Mouse (Mus musculus) fibroblast of lung, adult 2 months (primary cell): ENCODE results near the gene Tas2r113.
"Not testable (repeated sequence)": the region's sequence is repeated elsewhere in the genome, so short reads cannot be mapped to it uniquely, and the experiment has no call there.

Source experiments
- DNase-seq: peaks from one replicate; pipeline ENCODE4 v3.0.0-alpha.2; 2011; ENCODE audit warnings: low read depth

The Tas2r113 gene

GRCm38 (mm10) chr6:132892711-132893110, at the start of gene Tas2r113:
Tas2r113 (plus strand) TSS chr6:132893011.
- DNase-seq: no peak

DNA sequence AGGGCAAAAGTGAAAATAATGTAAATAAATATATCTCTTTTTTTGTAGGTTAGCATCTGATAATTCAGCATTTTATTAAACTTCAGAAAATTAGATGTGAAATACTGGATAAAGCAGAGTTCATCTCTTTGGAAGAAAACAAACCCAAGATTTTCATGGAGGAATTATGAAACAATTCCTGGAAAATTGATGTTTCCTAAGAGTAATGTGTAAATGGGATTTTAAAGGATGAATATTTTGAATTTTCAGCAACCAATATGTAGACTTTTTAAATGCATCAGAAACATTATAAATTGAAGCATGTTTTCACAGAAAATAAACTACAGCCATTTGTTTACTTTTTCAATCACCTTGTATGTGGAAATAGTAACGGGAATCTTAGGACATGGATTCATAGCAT, 46.0 kb upstream of the Tas2r113 start, which contains the start of gene Tas2r123:
Gene Tas2r123 (plus strand): TSS at position 301 of the 400 bp plus-strand sequence.
- DNase-seq: no peak

DNA sequence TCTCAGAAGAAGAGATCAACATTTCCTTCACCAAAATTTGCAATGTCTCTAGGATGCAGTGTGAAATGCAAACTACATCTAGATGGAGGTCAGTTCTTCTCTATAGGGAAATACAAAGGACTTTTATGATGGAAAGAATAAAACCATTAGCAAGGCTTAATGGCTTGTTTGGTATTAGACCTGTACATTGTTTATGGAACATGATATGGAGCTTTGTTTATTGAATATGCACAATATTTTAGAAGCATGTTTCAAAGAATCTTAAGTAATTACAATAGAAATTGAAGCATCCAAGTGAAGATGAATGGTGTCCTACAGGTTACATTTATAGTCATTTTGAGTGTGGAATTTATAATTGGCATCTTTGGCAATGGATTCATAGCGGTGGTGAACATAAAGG, 37.7 kb upstream of the Tas2r113 start, which contains the start of gene Tas2r116:
Gene Tas2r116 (plus strand): TSS at position 301 of the 400 bp plus-strand sequence.
- DNase-seq: no peak

DNA sequence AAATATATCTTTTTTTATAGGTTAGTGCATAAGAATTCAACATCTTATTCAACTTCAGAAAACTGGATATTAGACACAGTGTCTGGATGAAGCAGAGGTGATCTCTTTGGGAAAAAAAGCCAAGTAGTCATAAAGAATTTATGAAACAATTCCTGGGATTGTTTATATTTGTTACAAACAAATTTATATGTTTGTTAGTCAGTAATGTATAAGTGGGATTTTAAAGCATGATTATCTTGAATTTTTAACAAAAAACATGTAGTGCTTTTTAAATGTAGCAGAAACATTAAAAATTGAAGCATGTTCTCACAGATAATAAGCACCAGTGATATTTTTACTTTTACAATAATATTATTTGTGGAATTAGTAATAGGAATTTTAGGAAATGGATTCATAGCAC, 25.1 kb upstream of the Tas2r113 start, which contains the start of gene Tas2r110:
Gene Tas2r110 (plus strand): TSS at position 301 of the 400 bp plus-strand sequence.
- DNase-seq: no peak

DNA sequence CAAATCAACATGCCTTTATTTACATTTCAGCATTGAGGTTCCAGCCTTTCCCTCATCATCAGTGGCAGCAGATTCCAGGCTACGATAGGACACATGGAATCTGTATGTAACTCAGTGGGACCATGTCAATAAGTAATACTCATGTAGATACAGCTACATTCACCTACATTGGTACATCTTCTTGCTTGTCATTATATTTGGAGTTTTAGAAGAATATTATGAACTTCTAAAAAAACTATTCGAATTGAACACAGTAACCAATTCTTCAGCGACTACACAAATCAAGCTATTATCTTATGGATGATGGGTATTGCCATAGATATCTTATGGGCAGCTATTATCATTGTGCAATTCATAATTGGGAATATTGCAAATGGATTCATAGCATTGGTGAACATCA, 16.5 kb downstream of the Tas2r113 start, which contains the start of gene Tas2r125:
Gene Tas2r125 (plus strand): TSS at position 301 of the 400 bp plus-strand sequence.
- no peak for DNase-seq

DNA sequence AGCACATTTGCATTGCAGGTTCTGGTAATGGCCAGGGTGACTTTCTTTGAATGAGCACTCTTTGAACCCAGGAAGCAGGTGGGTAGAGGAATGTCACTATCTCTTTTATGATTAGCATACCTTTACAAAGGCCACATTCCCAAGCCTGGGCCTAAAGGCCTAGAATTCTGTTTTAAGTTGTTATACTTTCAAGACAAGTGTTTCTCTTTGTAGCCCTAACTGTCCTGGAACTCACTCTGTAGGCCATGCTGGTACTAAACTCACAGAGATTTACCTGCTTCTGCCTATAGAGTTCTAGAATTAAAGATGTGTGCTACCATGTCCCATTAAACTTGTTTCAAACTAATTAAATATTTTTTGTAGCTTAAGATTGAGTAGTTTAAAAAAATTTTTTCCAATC, 48.6 kb downstream of the Tas2r113 start:
- not testable (repeated sequence) for DNase-seq
